Mouse (Mus musculus) heart, postnatal 0 days (tissue): Measurements from ENCODE around the gene Klhl9.

Source experiments
- CTCF ChIP-seq: IDR thresholded peaks from 2 replicates; pipeline ENCODE4 v1.5.1; 2016; ENCODE audit warnings: antibody characterized with exemption, control low read depth, low read depth
- EP300 ChIP-seq: IDR thresholded peaks from 2 replicates; pipeline ENCODE4 v1.6.1; 2016; ENCODE audit warnings: antibody characterized with exemption, low read depth

- TF ChIP-seq CTCF (peak; percentile 92), EP300 (no peak)
Observed at GRCm38 (mm10) chr4:88738480-88738879, 16.2 kb upstream of the Klhl9 start.
